Mouse (Mus musculus) thymus, postnatal 36 days (tissue): ENCODE measurements at regions not wholly inside any gene's neighbourhood (a gene's known extent, or its start where the extent isn't known, plus 50 kb on each side); places are given as distances from the start of the nearest gene placed in this dataset.

Experiments
- DNase-seq, 2 experiments: peaks; one replicate each; pipeline ENCODE4 v3.0.0; 2022; ENCODE audit warnings: mixed read lengths in 2 of 2

DNA sequence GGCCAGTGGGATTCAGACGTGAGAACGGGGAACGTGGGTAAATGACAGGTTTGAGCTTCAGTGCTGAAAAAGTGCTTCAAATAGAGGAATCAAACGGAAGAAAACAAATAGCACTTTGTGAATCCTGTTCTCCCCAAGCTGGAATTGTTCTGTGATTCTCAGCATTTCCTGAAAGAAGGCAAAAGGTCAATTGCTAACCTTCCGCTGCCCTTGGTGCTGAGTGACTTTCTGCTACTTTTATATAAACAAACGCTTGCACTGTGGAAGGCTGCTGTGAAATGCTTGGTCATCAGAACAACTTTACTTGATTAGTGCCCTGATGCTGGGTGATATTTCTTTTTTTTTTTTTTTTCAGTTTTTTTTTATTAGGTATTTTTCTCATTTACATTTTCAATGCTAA is 192.3 kb upstream of the Chl1 start:
- no peak for DNase-seq

DNA sequence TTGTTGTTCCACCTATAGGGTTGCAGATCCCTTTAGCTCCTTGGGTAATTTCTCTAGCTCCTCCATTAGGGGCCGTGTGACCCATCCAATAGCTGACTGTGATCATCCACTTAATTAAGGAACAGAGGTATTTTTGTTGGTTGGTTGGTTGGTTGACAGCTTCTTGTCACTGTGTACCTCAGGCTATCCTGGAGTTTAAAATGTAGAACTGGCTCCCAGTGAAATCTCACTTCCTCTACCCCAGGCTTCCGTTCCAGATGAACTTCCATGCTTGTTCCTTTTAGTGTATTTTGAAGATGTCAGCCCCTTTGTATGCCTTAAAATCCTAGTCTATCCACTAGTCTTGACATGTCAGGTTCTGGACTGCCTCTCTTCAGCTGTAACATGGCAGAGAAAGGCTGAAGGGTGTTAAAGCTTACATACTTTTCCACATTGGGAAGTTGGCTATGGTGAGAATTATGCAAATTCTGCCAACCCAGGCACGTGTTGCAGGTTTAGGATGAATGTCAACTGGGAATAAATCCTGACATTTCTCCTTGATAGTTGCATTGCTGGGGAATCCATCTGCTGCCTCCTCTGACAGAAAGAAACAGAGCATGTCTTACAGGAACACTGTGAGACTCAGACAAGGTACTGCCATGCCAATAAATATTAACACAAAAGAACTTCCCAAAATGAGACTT is 191.6 kb upstream of the Chl1 start:
- no peak for DNase-seq

DNA sequence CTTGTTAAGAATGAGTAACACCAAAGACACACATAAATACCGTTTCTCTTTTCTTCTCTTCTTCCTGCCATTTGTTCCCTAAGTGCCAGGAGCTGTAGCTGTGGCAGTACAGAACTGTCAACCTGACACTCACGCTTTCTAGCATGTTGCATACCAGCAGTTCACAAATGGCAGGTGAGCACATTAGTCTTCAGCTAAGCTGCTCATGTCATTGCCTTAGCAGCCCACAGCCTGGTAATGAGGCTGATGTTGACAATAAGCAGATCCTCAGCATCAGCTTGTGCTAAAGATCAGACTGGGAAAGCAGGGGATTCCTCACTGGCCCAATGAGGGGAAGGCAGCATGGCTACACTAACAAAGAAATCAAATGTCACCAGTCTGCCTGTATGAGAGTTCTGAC is 190.4 kb upstream of the Chl1 start:
- no peak for DNase-seq

DNA sequence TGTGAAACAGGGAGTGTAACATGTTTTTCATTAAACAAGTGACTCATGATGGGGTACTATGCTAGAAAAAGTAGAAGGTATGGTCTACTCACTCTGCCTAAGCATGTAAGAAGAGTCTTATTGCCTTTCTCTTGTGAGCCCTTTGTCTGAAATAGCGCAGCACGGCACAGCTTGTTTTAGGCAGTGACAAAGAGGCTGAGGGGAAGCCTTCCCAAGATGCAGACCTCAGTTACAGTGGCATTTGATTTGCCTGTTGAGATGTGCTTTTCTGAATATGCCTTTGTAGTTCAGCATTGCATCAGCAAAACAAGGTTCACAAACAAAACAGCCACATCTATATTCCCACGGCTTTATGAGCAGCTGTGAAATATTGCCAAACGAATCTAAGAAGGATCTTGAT is 189.8 kb upstream of the Chl1 start:
- DNase-seq: no peak

DNA sequence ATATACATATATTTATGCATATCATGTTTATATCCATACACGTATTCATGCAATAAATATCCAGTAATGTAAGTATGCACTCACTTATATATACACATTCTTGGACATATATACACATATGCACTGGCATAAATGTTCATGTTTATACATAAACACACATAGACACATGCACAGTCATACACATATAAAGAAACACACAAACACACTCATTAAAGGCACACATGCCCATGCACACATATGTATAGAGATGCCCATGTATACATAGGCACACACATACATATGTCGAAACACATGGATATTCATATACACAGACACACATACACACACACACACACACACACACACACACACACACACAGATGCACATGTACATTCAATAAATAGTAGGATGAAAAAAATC is 189.3 kb upstream of the Chl1 start:
- DNase-seq: no peak

DNA sequence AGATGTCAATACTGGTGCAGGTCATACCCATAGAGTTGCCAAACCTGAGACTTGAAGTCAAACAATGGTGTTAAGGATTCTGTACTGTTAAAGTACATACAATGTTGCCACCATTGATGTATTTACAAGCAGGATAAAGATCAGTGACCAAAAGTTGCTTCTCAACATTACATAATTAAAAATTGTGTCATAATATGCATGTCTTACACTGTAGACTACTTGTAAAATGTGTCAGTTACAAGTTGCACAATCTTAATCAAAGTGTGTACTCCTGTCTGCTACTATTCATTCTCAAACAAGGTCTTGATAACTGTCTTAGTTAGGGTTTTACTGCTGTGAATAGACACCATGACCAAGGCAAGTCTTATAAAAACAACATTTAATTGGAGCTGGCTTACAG is 187.9 kb upstream of the Chl1 start:
- DNase-seq: no peak

DNA sequence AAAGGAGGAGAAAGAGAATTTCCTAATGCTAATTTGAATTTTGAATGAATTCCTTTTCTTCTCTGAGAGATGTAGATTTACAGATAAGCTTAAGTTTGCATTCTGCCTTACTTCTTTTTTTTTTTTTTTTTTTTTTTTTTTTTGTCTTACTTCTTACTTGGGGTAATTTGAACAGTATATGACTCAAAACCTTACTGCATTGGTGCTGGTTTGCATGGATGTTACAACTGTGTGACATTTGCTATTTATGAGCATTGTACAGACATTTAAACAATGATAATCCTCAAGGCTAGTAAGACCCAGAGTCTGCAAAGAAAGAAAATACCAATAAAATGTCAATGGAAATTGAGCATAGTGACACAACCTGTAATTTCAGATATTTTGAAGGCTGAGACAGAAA is 174.7 kb upstream of the Chl1 start:
- no peak for DNase-seq

DNA sequence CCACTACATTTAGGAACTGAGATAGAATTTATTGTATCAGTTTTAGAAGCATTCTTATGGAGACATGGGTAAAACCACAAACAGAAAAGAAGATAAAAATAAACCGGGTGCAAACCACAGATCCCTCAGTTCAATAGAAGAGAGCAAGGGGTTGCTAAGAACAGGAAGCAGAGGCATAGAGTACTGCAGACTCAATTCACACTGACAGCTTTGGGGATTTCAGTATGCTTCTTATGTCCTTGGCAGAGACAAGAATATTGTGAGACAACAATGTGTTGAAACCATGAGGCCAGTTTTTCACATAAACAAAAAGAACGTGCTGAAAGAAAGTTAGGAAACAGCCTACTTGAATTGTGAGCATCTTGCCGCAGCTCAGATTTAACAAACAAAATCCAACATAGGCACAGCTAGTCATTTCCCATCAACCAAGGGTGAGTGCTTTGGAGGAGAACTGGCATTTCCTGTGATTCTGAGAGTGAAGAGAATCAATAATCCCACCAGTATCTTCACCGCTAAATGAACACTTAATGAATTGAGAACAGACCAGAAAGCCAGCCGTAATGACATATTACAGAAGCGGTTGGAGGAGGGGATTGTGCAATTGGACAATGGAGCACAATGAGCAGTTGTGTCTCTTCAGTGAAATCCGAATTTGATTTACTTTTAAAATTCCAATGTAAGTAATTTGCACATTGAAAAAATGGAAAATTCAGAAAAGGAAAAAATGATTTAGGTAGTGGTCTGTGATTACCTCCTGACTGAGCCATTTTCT is 170.2 kb upstream of the Chl1 start:
- DNase-seq: no peak

DNA sequence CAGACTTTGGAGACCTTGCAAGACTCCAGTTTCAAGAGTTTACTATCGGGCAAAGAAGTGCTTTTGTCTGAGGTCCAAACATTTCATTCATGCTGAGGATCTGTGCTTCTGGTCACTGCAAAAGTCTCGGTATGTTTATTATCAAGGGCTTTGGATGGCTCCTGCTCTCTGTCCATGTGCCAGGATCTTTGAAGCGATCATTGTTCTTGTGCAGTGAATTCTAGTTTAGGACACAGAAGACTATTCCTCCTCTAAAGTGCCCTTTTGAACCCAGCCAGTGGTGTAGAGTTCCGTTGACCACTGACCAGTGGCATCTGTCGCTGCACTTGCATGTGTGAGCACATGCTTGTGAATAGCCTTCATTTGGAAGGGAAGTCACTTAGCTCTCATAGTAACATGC is 166.9 kb upstream of the Chl1 start:
- DNase-seq: no peak

DNA sequence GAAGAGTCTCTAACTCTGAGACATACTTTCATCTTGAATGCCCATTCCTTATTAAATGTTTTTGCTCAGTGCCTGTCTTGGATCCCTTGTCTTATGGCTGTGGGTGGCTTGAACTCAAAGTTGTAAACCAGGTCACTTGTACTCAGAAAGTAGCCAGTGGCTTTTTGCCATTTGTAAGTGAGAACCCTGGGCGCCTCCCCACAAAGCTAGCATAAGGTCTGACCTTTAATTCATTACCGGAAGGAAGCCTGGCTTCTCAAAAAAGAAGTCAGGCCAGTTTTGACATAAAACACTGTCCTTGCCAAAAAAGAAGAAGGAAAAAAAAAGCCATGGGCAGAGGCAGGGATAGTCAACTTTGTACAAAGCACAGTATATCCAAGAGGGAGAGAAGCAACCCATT is 166.0 kb upstream of the Chl1 start:
- no peak for DNase-seq

DNA sequence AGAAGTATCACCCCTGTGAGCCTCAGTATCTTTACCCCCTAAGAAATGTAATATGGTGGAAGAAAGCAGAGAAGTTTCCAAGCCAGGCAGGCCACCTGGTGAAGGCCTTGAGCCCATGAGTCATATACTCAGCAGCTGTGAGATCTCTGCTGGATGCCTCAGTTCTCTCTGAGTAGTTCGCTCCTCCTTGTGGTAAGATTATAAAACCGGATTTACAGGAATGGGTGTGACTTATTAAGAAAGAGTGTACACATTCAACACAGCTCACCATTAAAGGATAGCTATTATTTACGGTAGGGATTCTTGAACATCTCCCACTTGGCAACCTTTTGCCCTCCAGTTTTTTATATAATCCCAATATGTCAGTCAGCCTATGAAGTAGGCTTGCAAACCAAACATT is 165.2 kb upstream of the Chl1 start:
- no peak for DNase-seq

DNA sequence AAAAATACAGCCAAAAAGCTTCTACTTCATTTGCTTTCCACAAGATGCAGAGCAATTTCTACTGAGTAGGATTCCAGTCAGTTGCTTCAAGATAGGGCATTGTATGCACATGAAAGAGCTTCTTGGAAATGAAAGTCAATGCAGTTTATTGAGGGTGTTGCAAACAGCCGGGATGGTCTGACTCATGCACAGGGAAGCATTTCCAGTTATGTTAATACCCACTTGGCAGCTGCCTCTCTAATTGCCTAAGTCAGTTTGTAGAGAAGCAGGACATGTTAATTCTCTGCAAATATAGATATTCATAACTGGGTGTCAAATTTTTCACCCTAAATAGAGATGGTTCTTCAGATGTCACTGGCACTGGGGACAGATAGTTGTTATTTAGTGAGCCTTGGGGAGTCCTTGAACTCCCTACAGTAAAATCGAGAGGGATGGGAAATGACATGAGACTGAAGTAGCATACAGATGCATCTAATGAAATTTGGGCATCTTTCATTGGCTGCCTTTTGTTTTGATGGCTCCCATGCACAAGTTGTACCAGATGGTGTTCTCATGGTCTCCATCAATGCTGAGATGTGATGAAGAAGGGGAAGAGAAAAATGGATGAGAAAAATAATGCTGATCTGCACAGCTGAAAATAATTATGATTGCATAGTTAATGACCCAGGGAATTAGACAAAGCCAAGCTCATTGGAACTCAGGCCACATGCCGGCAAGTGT is 157.8 kb upstream of the Chl1 start:
- no peak for DNase-seq

DNA sequence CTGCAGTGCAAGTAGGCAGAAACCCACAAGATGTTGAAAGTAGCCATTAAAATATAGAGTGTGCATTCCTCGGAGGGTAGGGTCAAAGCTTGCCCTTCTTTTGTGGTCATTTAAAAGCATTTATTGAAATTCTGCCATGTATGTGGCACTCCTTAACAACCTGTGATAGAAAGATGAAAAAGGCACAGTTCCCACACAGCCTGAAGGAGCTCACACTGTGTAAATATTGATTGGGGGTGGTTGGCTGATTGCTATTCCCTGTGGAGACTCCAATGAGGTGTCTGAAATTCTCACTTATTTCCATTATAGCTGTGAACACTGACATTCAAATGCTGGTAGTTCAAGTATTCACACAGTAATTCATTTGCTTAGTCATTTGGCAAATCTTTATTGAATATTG is 157.0 kb upstream of the Chl1 start:
- DNase-seq: no peak

DNA sequence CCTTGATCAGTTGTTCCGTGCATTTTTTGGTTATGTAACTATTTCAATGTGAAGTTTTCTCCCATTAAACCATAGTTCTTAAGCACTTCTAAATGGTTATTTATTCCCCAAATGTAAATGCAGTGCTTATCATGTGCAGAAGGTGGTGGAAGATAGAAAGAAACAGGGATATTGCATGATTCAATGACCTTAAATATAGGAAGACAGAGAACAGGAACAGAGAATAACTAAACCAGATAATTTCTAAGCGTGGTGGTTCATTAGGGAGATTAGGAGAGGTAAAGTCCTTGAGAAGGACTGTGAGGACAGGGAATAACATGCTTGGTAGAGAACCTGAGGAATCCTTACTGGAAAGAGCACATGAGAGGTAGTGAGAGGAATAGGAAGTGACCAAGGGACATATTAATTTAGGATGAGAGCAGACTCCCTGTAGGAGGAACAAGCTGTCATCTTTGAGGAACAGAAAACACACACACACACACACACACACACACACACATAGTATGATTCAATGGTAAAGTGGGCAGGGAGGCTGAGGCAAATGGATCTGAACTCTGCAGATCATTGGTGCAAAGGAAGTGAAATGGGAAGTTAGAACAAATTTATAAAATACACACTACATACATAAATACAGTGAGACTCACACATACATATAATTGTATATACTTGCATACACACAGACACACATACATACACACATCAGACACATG is 143.4 kb upstream of the Chl1 start:
- DNase-seq: no peak

DNA sequence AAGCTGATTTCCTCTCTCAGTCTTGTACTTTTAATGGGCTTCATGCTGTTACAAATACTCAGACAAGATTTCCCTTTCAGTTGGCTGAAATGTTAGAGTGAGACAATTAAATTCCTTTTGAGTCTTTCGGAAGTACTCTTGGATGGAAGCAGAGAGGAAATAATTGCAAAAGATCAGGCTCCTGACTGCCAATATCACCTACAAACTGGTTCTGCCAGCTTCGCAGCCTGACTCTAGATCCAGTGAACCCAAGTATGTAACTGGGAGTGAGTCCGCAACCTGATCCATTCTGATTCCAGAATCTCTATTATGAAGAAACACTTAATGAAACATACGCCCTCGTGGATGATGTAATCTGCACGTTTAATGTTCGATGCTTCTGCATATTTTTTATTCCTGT is 135.4 kb upstream of the Chl1 start:
- DNase-seq: no peak

DNA sequence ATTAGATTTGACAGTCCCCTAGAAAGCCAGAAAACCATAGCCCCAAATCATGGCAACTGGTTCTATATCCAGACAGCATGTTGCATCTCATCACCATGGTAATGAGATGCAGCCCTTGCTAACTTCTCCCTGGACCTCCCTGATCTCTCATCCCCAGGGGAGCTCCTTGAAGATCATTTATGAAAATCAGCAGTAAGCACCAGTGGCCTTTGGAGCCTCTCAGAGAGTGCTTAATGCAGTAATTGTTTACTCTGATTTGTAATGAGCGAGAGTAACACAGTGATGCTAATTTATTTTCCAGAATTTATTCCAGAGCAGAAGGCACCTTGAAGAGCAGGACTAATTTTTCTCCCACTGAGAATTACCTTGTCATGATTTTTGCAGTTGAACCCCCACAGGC is 133.1 kb upstream of the Chl1 start:
- no peak for DNase-seq

DNA sequence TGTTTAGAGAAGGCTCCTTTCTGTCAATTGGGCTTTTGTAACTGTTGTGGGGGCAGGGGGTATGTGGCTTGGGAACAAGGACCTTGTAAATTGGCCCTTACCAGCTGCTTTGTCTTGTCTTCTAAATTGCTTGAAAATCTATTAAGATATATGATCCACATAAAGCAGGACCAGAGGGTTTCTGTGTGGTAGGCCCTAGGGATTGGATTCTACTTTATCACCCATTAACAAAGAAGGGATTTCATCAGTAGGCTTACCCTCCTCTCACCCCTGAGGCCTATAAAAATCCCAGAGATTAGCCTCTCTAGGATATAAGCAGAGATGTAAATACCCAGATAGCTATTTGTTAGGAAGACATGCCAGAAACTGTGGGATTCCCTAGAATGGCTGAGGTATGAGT is 132.3 kb upstream of the Chl1 start:
- DNase-seq: no peak

DNA sequence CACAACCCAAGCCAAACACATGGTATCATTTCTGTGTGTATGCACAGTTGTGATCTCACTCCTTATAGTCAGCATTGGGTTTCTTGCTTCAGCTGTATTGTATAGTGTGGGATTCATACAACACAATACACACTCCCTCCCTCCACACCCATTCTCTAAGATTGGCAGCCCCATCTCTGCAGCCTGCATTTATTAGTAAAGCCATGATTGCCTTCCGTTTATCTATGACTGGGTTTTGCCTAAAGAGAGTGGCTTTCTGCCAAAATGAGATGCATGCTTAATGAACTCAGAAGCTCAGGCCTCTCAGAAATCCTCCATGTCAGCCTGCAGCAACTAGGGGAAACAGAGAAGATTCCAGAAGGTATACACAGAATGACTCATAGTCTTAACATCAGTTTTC is 129.4 kb upstream of the Chl1 start:
- DNase-seq: no peak

DNA sequence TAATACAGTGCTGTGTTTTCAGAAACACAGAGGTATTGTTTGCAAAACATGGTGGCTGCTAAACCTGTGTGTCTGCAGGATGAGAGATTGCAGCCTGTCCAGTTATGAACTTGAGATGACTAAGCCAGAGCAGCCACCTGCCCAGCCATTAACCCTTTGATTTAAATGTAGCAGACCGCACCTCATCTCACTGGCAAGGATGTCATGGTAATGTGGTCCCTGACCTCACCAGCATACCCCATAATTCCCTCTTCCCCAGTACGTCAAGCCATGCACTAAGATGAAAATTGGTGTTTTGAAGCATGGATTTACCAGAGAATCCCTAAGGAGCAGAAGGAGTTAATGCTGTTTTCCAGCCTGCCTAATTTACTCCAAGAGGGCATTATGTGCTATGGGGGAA is 128.5 kb upstream of the Chl1 start:
- no peak for DNase-seq

DNA sequence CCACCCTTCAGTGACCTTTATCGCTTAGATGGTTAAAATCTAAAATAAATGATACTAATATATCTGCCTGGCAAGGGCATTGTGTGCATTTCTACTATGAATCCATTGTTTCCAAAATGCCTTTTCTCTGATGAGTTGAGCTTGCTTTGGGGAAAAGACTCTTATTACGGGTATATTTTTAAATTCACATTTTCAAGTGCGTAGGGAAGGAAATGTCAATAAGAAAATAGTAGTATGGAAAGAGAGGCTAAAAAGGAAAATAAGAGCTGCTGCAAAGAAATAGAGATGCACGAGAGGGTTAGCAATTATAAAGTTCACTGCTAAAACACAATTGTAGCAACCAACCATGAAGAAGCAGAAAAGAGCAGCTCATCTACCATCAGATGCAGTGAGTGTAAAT is 123.8 kb upstream of the Chl1 start:
- DNase-seq: no peak

DNA sequence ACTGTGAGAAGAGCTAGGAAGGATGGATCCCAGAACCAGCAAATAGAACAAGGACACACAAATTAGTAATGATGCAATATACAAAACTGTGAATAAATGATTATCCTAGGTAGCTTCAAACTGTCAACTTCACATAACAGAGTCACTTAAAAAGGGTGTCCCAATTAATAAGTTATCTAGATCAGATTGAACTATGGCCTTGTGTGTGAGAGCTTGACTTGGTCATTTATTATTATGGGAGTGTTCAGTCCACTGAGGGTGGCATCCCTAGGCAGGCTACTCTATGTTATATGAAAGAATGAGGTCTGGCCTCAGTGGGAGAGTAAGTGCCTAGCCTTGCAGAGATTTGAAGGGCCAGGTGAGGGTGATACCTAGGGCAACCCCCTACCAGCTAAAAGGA is 104.4 kb upstream of the Chl1 start:
- no peak for DNase-seq

DNA sequence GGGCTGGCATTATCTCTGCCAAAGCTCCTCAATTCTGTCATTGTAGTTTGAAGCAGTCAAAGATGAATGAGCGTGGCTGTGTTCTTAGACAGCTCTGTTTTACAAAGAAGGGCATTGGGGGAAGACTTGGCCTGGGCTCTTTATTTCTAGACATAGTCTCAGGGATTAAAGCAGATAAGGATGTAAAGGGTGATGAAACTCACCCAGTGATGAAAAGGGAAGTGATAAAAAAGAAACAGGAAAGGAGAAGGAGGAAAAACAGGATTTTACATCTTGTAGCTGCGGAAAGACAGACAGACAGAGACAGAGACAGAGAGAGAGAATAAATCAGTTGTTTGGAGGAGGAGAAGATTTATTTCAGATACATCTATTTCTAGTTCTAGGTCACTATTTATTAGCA is 95.5 kb upstream of the Chl1 start:
- DNase-seq: no peak
